Mouse (Mus musculus) forebrain, embryonic 14.5 days (tissue): ENCODE measurements at regions not wholly inside any gene's neighbourhood (a gene's known extent, or its start where the extent isn't known, plus 50 kb on each side); places are given as distances from the start of the nearest gene placed in this dataset.

Experiments
- ATAC-seq: fragments of 200-750 bp; cut with Nextera tagmentation; 2 replicates; pipeline ENCODE4 v1.8.0; 2017; ENCODE audit warnings: mild to moderate bottlenecking, moderate library complexity
- DNase-seq: peaks from one replicate; pipeline ENCODE4 v3.0.0-alpha.2; 2015; ENCODE audit warnings: low spot score
- H3K27ac ChIP-seq: fragments of 300-500 bp; sonication (generic); 2 replicates; pipeline ENCODE4 v1.5.1; 2014; ENCODE audit warnings: low read depth, mild to moderate bottlenecking, control low read depth, low read length, moderate library complexity
- H3K27me3 ChIP-seq: fragments of 300-500 bp; sonication (generic); replicated peaks from 2 replicates; pipeline ENCODE4 v1.6.1; 2014; ENCODE audit warnings: low read length, control low read depth, mixed read lengths; ENCODE audit not compliant: control insufficient read depth, insufficient read depth
- H3K36me3 ChIP-seq: fragments of 300-500 bp; sonication (generic); 2 replicates; pipeline ENCODE4 v1.6.1; 2014; ENCODE audit warnings: low read length, control low read depth; ENCODE audit not compliant: control insufficient read depth, insufficient read depth
- H3K4me1 ChIP-seq: fragments of 300-500 bp; sonication (generic); 2 replicates; pipeline ENCODE4 v1.6.1; 2014; ENCODE audit warnings: antibody characterized with exemption, low read length, control low read depth; ENCODE audit not compliant: control insufficient read depth, insufficient read depth
- H3K4me2 ChIP-seq: fragments of 300-500 bp; sonication (generic); 2 replicates; pipeline ENCODE4 v1.6.1; 2014; ENCODE audit warnings: mild to moderate bottlenecking, control low read depth, low read length
- H3K4me3 ChIP-seq: fragments of 300-500 bp; sonication (generic); 2 replicates; pipeline ENCODE4 v1.5.1; 2014; ENCODE audit warnings: low read depth, low read length, control low read depth
- H3K9ac ChIP-seq: fragments of 300-500 bp; sonication (generic); 2 replicates; pipeline ENCODE4 v1.6.1; 2014; ENCODE audit warnings: mild to moderate bottlenecking, low read length, control low read depth, moderate library complexity
- H3K9me3 ChIP-seq: fragments of 300-500 bp; sonication (generic); replicated peaks from 2 replicates; pipeline ENCODE4 v1.6.1; 2016; ENCODE audit warnings: low read length, control low read depth, mixed read lengths; ENCODE audit not compliant: control insufficient read depth
- WGBS: fragments of 180-500 bp; shearing (Covaris S2); extraction: QIAGEN DNeasy Blood & Tissue Kit; methylation state at CpG from one replicate; pipeline ENCODE4 v1.1.7; 2014; 5-methylcytosine and 5-hydroxymethylcytosine counted together

DNA sequence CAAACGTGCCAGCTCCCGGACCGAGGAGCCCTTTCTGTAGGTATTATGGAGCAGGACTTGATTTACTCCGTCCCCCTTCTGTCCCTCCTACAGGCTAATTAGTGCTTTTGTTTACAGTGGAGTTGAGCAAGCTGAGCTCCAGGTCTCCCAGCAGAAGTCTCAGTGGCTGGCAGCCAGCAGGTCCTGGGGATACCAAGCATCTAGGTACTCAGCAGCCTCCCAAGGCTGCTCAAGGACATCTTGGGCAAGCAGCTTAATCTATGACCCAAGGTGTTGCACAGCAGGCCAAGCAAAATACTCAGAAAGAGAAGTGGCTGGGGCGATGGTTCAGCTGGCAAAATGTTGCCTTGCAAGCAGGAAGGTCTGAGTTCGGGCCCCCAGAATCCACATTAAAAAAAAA is 254.4 kb downstream of the Dysf start:
- DNase-seq (no peak), ATAC-seq (no peak)
- no peaks in the 10 kb centered on the region for H3K4me1 ChIP-seq
- H3K9me3 ChIP-seq, result no peaks in the 10 kb centered on the region
- H3K27me3 ChIP-seq, result no peaks in the 10 kb centered on the region
- H3K9ac ChIP-seq, result no peak overlapping the region
- 40% methylated on average over 6 of the region's 6 CpGs for WGBS
- H3K4me3 ChIP-seq, result no peak overlapping the region
- no peak overlapping the region for H3K4me2 ChIP-seq
- H3K27ac ChIP-seq, result no peak overlapping the region
- no peaks in the 10 kb centered on the region for H3K36me3 ChIP-seq

- H3K36me3 ChIP-seq, result no peaks in the 10 kb centered on the region
- no peak overlapping the region for H3K9ac ChIP-seq
- H3K4me3 ChIP-seq, result no peak overlapping the region
- H3K27me3 ChIP-seq, result no peaks in the 10 kb centered on the region
- ATAC-seq, result no peak
- 88% methylated on average over 3 of the region's 3 CpGs for WGBS
- H3K9me3 ChIP-seq, result no peaks in the 10 kb centered on the region
- peak; percentile 7 for DNase-seq
- no peaks in the 10 kb centered on the region for H3K4me1 ChIP-seq
- no peak overlapping the region for H3K27ac ChIP-seq
- no peak overlapping the region for H3K4me2 ChIP-seq
Measured at GRCm38 (mm10) chr6:84261483-84261882, 253.1 kb downstream of the Dysf start.
